Mouse (Mus musculus) right cerebral cortex, postnatal 4 days (tissue): ENCODE measurements around the gene Mpv17l2.

Experiments used
- DNase-seq: peaks from one replicate; pipeline ENCODE4 v3.0.0-alpha.2; 2022

Gene Mpv17l2

GRCm38 (mm10) chr8:70760775-70761406 is at the start of gene Mpv17l2:
Gene Mpv17l2, minus strand, starts transcription at chr8:70760946.
- DNase-seq = peak; percentile 85

GRCm38 (mm10) chr8:70808955-70809701 is 48.4 kb upstream of the Mpv17l2 start:
- no peak for DNase-seq

GRCm38 (mm10) chr8:70808239-70808638 is 47.5 kb upstream of the Mpv17l2 start, which contains the start of gene Il12rb1:
Gene Il12rb1, plus strand, starts transcription at chr8:70808449.
- DNase-seq = no peak

GRCm38 (mm10) chr8:70807304-70807703 is 46.6 kb upstream of the Mpv17l2 start:
- no peak for DNase-seq

GRCm38 (mm10) chr8:70806541-70806940 is 45.8 kb upstream of the Mpv17l2 start:
- DNase-seq = no peak

GRCm38 (mm10) chr8:70804481-70805206 is 43.9 kb upstream of the Mpv17l2 start, which contains the start of gene Mast3:
Gene Mast3, minus strand, starts transcription at chr8:70805054.
- DNase-seq = peak; percentile 79

GRCm38 (mm10) chr8:70803761-70804480 is 43.2 kb upstream of the Mpv17l2 start:
- no peak for DNase-seq

GRCm38 (mm10) chr8:70802786-70803510 is 42.2 kb upstream of the Mpv17l2 start:
- no peak for DNase-seq

GRCm38 (mm10) chr8:70801830-70802229 is 41.1 kb upstream of the Mpv17l2 start:
- no peak for DNase-seq

- DNase-seq = no peak
Observed at GRCm38 (mm10) chr8:70801156-70801555, 40.4 kb upstream of the Mpv17l2 start.

- no peak for DNase-seq
Observed at GRCm38 (mm10) chr8:70800648-70801047, 39.9 kb upstream of the Mpv17l2 start.

- no peak for DNase-seq
Observed at GRCm38 (mm10) chr8:70798281-70798680, 37.5 kb upstream of the Mpv17l2 start.

- DNase-seq = peak; percentile 77
Observed at GRCm38 (mm10) chr8:70797081-70798070, 36.6 kb upstream of the Mpv17l2 start.

- peak; percentile 83 for DNase-seq
Observed at GRCm38 (mm10) chr8:70796403-70797080, 35.8 kb upstream of the Mpv17l2 start.

- DNase-seq = no peak
Observed at GRCm38 (mm10) chr8:70795370-70795769, 34.6 kb upstream of the Mpv17l2 start.

- no peak for DNase-seq
Observed at GRCm38 (mm10) chr8:70794215-70794614, 33.5 kb upstream of the Mpv17l2 start.

GRCm38 (mm10) chr8:70792700-70793099 is 32.0 kb upstream of the Mpv17l2 start:
- peak; percentile 68 for DNase-seq

GRCm38 (mm10) chr8:70791975-70792691 is 31.4 kb upstream of the Mpv17l2 start:
- peak; percentile 95 for DNase-seq

- no peak for DNase-seq
Observed at GRCm38 (mm10) chr8:70791294-70791701, 30.6 kb upstream of the Mpv17l2 start.

GRCm38 (mm10) chr8:70790846-70791245 is 30.1 kb upstream of the Mpv17l2 start:
- no peak for DNase-seq
